Mouse (Mus musculus) gastrocnemius, adult 2 months (tissue): ENCODE results near the gene Srsf3. TPM values are rescaled to one million over a fixed set of nuclear protein-coding genes. Genes with fewer than 3 reads are reported as not detected.
"Not testable (repeated sequence)": the region's sequence is repeated elsewhere in the genome, so short reads cannot be mapped to it uniquely, and the experiment has no call there.

ENCODE experiments used
- DNase-seq: peaks from one replicate; pipeline ENCODE4 v3.0.0; 2022
- H3K27ac ChIP-seq: fragments of 200-600 bp; 2 replicates; pipeline ENCODE4 v1.8.1; 2022; ENCODE audit warnings: mild to moderate bottlenecking
- H3K4me3 ChIP-seq: fragments of 200-600 bp; 2 replicates; pipeline ENCODE4 v1.8.1; 2022; ENCODE audit warnings: mild to moderate bottlenecking, moderate library complexity
- CTCF ChIP-seq: fragments of 200-600 bp; IDR thresholded peaks from 2 replicates; pipeline ENCODE4 v1.8.1; 2022; ENCODE audit warnings: antibody characterized with exemption, mild to moderate bottlenecking, moderate library complexity
- intact Hi-C: fragments of 180-260 bp; cut with DNase I; formaldehyde crosslinking; loops from one replicate; pipeline ENCODE4 v1.15.1; 2025
- total RNA-seq, 2 experiments: library from RNA; stranded (reverse); gene quantifications; 2 replicates each; pipeline ENCODE4 v1.2.3; 2021

Srsf3 gene
- total RNA-seq, 2 experiments from 2014 or later, result 38.8 to 55.6 TPM

DNA sequence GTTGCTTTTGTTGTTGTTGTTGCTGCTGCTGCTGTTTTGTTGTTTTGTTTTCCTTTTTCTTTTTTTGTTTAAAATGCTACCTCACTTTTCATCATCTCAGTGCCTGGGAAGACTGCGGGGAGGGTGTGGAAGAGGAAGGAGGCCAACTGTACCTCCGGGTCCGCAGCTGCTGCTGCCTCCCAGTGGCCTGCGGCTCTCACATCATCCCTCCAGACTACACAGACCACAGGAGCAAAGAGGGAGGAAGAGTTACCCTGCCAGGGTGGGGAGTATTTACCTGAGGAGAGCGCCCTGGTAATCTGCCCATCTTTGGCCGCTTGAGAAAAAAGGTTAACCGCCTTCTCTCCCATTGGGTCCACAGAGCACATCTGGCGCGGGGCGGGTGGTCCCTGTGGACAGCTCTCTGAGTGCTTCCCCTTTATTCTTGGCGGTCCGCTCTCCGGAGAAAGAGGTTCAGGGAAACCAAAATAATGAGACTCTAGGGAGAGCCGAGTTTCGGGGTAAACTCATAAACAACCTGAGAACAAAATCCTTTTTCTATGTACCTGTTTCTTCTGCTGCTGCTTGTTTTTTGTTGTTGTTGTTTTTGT is 10.1 kb upstream of the Srsf3 start:
- Histone ChIP-seq H3K27ac (peak overlapping the region; percentile 56), H3K4me3 (peak overlapping the region; percentile 48)
- peak; percentile 62 for DNase-seq
- intact Hi-C loops, result loop anchor here (5.0 kb wide), 1 partner anchor 35 kb away; no protein-coding TSS in a partner anchor
- peak; percentile 54 for TF ChIP-seq CTCF

DNA sequence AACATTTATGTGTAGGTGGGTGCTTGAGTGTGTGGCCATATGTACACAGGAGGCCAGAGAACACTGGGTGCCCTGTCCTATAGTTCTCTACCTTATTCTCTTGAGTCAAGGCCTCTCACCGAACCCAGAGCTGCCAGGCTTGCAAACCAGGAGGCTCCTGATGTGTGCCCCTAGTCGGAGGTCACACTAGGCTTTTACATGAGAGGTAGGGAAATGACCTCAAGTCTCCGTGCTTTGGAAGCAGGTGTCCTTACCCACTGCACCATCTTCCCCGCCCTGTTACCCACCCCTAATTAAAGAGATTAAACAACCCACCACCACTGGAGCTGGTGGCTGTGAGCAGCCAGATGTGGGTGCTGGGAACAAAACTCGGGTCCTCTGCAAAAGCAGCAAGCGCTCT is 9.1 kb upstream of the Srsf3 start:
- Histone ChIP-seq H3K4me3 (no peak overlapping the region), H3K27ac (no peak overlapping the region)
- TF ChIP-seq CTCF, result no peak
- intact Hi-C loops, result loop anchor here (5.0 kb wide), 1 partner anchor 36 kb away; no protein-coding TSS in a partner anchor
- DNase-seq, result no peak

DNA sequence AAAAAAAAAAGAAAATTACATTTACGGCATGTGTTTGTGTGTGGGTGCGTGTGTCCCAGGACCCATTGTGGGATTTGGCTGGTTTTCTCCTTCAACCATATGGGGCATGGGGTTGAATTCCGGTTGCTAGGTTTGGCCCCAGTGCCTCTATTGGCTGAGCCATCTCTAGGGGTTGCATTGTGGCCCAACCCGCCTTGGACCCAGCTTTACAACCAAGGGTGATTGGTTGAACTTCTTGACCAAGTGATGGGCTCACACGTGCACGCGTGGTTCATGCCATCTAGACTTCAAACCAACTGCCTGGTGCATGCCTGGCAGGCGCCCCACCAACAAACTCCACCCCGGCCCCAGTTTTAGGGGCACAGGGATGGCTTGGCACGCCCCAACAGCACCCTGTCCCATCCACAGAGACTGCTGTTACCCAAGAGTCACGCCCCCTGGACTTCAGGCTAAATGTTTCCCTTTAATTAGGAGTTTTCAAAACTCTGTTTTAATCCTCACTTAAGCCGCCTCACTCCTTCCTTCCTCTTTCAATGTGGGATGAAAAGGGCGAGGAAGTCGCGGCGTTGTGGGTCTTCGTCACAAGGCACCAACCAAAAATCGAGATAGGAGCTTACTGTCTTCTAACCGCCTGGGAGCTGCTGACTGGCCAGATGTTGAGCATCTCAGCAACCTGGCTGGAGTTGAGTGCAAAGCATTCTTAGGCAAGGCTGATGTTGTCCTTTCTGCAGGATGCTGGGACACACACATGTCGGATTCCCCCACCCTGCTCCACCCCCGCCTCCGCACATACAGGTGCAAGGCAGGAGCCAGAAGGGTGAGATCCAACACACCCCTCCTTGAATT is 8.2 kb upstream of the Srsf3 start:
- intact Hi-C loops, result loop anchor here (5.0 kb wide), 1 partner anchor 37 kb away; no protein-coding TSS in a partner anchor
- Histone ChIP-seq H3K27ac (peak overlapping the region; percentile 55; the same call in 1 of the 2 replicates), H3K4me3 (no peak overlapping the region)
- no peak for DNase-seq
- TF ChIP-seq CTCF, result no peak

DNA sequence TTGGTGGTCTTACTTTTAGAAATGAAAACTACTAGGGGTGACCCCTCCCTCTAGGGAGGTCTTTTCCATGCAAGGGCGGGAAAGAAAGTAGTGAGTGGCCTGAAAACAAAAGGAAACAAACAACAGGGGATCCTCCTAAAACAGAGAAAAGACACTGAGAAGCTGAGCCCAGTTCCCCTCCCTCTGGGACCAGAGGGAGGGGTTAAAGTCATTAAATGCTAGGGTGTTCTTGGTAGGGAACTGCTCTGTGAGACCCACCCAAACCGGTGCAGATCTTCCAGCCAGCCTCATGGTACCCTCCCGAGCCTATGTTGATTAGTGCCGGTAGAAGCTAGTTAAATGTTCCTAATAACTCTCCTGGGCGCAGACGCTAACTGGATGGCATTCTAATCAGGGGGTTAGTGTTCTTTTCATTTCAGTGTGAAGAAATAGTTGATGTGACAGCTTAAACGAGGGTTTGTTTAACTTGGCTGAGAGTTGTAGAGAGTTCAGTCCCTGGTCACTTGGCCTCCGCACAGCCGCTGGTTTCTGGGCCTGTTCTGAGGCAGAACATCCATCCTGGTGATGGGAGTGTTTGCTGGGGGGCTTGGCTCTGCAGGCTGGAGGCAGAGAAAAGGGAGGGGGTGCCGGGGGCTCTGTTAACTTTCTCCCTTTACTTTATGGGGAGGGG is 7.4 kb upstream of the Srsf3 start:
- no peak for TF ChIP-seq CTCF
- peak overlapping the region; percentile 55 for H3K27ac ChIP-seq
- H3K4me3 ChIP-seq, result no peak overlapping the region
- intact Hi-C loops, result loop anchor here (5.0 kb wide), 1 partner anchor 38 kb away; no protein-coding TSS in a partner anchor
- DNase-seq, result peak; percentile 50

GRCm38 (mm10) chr17:29026652-29027356 is 5.6 kb upstream of the Srsf3 start:
- H3K4me3 ChIP-seq, result no peak overlapping the region
- DNase-seq, result no peak
- TF ChIP-seq CTCF, result no peak
- H3K27ac ChIP-seq, result no peak overlapping the region
- intact Hi-C loops, result no loop called here

DNA sequence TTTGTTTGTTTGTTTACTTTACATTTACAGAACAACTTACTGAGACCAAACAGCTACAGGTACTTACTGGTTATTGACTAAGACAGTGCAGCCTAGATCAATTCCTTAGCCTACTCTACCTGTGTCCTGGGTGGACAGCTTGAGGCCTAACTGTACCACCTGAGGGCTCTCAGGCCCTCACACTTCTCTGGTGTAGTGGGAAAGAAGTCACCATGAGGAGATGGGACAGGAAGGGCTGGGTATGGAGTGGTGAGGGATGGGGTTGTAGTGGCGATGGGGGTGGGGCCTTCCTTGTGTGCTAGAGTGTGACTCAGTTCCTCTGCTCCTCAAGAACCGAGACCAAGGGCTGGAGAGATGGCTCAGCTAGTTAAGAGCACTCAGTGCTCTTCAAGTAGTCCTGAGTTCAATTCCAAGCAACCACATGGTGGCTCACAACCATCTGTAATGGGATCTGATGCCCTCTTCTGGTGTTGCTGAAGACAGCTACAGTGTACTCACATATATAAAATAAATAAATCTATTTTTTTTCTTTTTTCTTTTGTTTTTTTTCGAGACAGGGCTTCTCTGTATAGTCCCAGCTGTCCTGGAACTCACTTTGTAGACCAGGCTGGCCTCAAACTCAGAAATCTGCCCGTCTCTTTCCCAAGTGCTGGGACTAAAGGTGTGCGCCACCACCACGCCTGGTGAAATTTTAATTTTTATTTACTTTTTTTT is 1.9 kb upstream of the Srsf3 start:
- TF ChIP-seq CTCF, result no peak
- H3K4me3 ChIP-seq, result no peak overlapping the region
- DNase-seq, result no peak
- intact Hi-C loops, result loop anchor here (10.0 kb wide), 1 partner anchor 336 kb away; the partner anchor contains the start of genes Mapk14 and Slc26a8
- no peak overlapping the region for H3K27ac ChIP-seq

- intact Hi-C loops, result loop anchor here (10.0 kb wide), 1 partner anchor 336 kb away; the partner anchor contains the start of genes Mapk14 and Slc26a8
- H3K4me3 ChIP-seq, result peak overlapping the region; percentile 97
- not testable (repeated sequence) for DNase-seq
- H3K27ac ChIP-seq, result peak overlapping the region; percentile 99
These were observed 1.2 kb upstream of the Srsf3 start for GRCm38 (mm10) chr17:29031085-29031711.

DNA sequence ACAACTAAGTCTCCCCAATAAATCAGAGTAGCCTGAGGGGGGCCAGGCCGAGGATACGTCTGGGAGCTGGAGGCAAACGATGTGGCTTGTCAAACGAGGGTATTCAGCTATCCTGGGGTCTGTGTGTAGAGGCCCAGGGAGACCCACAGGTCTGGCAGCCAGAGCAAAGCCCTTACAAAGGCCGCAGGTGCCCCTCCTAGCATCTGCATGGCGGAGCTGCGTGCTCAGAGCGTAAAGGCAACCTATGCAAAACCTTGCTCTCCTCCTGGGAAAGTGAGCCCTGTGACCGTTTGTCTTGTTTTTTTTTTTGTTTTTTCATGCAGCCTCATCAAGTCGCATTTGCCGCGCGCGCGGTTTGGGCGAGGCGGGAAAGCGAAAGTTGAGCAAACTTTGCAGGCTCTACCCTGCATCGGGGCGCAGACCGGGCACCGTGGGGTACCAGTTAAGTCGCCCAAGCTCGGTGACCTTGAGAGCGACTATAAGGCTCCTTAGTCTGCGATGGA is 606 bp upstream of the Srsf3 start:
- DNase-seq, result no peak
- intact Hi-C loops, result loop anchor here (10.0 kb wide), 1 partner anchor 337 kb away; the partner anchor contains the start of genes Mapk14 and Slc26a8
- TF ChIP-seq CTCF, result no peak
- Histone ChIP-seq H3K4me3 (peak overlapping the region; percentile 97), H3K27ac (peak overlapping the region; percentile 99)

DNA sequence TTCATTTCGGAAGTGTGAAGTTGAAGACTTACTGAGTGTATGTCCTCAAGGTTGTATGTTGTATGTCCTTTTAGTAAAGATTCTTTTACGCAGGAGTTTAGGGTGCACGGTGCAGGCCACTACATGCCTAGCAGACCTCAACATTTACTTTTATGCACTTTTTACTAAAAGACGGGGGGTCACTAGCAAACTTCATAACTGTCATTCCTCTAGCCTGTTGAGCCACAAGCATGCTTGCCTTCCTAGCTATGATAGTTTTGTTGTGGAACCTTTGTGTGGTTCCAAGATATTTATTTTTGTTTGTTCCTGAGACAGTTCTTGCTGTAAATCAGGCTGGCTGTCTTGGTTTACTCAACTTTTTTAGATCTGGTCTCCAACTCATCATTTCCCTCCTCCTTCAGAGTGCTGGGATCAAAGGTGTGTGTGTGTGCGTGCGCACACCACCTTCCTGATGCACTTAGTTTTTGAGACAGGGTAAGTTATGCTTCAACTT is 1.2 kb downstream of the Srsf3 start:
- TF ChIP-seq CTCF, result no peak
- H3K4me3 ChIP-seq, result peak overlapping the region; percentile 97
- intact Hi-C loops, result loop anchor here (10.0 kb wide), 1 partner anchor 339 kb away; the partner anchor contains the start of genes Mapk14 and Slc26a8
- DNase-seq, result no peak
- H3K27ac ChIP-seq, result peak overlapping the region; percentile 99

DNA sequence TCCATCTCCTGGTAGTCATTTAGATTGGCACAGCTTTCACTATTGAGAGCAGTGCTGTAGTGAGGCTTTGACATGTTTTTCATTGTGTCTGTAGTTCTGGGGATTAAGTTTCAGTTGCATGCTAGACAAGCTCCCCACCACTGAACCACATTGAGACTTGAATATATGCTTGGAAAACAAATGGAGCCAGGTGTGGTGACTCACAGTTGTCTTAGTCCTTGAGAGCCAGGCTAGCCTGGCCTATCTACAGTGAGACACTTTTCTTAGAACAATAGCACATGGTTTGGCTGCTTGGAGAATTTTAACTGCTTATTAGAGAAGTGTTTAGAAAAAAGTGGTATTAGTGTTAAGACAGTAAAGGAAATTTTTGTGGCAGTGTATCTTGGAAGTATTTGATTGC is 1.8 kb downstream of the Srsf3 start:
- TF ChIP-seq CTCF, result no peak
- Histone ChIP-seq H3K4me3 (peak overlapping the region; percentile 97), H3K27ac (peak overlapping the region; percentile 99)
- DNase-seq, result no peak
- intact Hi-C loops, result loop anchor here (10.0 kb wide), 1 partner anchor 339 kb away; the partner anchor contains the start of genes Mapk14 and Slc26a8
